Mouse (Mus musculus): ENCODE data around the gene Hp1bp3.

Hp1bp3 gene

DNA sequence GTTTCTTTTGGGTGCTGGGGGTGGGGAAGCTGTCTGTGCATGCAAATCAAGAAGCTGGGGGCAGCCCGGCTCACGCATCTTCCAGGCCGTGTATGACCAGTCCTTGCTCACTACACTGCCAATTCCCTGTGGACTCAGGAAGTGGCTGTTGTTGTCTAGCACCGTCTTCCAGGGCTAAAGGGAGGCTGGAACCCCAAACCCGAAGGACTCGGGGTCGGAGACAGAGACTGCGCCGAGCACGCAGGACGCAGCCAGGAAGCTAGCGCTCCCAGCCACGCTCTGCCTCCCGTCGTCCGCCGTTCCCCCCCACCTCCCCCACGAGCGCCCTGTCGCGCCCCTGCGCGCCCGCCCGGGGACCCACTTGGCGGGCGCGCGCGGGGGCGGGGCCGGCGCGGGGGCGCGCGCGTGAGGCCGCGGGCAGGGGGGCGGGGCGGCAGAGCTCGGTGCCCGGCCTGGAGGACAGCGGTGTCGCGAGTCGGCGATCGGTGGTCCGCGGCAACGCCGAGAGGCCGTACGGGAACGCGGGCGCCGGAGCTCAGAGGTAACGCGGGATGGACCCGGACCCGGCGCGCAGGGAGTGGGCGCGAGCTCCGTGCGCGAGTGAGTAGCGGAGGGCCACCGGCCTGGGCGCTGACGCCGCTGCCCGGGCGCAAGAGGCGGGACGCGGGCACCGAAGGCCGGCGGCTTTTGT, at the start of gene Hp1bp3:
Hp1bp3 (plus strand) TSS at position 97 of the 691 bp plus-strand sequence.
- DNase-seq = peak; percentile 80

- DNase-seq = no peak
Observed at GRCm38 (mm10) chr4:138166519-138166918, 49.6 kb upstream of the Hp1bp3 start.

GRCm38 (mm10) chr4:138168162-138168561, 47.9 kb upstream of the Hp1bp3 start:
- no peak for DNase-seq

DNA sequence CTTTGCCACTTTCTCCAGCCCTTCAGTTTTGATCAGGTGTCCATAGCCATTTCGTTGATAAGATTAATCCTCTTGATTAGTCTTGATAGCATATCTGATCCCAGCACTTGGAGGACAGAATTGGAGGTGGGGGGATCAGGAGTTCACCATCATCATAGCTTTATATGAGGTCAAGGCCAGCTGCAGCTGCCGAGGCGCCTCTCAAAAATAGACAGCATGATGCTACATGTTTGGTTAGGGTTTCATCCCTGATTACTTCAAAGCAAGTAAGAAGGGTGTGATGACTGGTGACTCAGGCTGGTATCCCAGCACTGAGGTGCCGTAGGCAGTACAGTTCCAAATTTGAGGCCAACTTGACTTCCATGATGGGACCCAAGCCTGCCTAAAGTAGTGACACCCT, 46.7 kb upstream of the Hp1bp3 start:
- no peak for DNase-seq

DNA sequence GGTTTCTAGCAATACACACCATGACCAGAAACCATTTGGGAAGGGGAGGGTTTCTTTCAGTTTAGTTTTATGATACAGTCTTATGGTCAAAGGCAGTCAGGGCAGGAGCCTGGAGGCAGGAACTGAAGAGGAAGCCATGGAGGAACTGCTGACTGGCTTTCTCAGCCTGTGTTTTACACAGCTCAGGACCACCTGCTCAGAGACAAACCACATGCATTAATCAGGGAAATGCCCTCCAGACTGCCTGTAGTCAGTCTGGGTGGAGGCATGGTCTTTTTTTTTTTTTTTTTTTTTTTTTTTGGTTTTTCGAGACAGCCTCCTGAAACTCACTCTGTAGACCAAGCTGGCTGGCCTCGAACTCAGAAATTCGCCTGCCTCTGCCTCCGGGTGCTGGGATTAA, 43.4 kb upstream of the Hp1bp3 start:
- no peak for DNase-seq

DNA sequence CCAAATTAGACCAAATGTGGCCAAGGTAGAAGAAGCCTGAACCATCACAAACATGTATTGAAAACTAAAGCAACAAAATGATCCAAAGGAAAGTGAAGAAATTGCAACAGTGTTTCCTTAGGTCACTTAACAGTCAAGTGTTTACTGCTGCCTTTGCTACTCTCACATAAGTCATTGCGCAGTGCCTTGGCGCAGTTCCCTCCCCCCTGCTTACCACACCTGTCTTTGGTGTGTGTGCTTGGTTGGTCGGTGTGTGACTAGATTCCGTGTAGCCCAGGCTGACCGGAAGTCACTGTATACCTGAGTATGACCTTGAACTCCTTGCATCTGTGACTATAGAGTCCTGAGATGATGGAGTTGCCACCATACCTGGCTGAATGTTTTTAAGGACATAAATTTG, 36.7 kb upstream of the Hp1bp3 start:
- DNase-seq = no peak

GRCm38 (mm10) chr4:138180719-138181118, 35.4 kb upstream of the Hp1bp3 start:
- DNase-seq = peak; percentile 15

- DNase-seq = no peak
Observed at GRCm38 (mm10) chr4:138184056-138184455, 32.0 kb upstream of the Hp1bp3 start.

DNA sequence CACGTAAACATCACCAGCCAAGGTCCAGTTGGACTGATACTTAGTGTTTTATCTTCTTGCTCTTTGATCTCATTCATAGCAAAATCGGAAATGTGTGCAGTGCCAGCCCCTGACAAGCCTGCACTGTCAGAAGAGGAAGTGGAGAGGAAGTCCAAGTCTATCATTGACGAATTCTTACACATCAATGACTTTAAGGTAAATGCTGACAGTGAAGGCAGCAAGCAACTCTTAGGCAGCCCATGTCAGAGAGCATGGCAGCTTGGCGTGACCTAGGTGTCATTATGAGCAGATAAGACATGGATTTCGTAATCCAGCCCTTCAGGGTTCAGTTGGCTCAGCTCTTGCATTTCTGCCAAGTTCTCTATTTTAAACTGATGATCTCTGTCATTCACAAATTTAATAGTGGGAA, 31.5 kb upstream of the Hp1bp3 start:
- no peak for DNase-seq

GRCm38 (mm10) chr4:138185961-138186360, 30.1 kb upstream of the Hp1bp3 start:
- no peak for DNase-seq

GRCm38 (mm10) chr4:138187995-138188394, 28.1 kb upstream of the Hp1bp3 start:
- no peak for DNase-seq

- DNase-seq = no peak
Observed at GRCm38 (mm10) chr4:138192561-138192960, 23.5 kb upstream of the Hp1bp3 start.

GRCm38 (mm10) chr4:138200769-138201168, 15.3 kb upstream of the Hp1bp3 start:
- no peak for DNase-seq

DNA sequence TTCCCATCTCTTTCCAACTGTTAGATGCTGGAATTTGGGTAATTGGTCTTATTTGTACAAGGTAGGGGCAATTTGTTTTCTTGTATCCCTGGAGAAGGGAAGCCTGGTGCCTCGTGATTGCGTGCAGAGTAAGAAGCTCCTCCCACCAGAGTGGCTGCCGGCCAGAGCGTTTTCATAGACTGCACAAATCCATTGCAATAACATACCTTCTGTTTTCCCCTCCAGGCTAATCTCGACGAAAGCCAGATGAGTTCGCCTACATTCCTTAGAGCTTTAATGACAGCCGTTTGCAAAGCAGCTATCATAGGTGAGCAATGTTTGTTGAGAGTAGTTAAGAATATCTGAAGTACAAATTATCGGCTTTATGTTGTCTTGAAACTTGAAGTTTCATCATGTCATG, 14.4 kb upstream of the Hp1bp3 start:
- no peak for DNase-seq

DNA sequence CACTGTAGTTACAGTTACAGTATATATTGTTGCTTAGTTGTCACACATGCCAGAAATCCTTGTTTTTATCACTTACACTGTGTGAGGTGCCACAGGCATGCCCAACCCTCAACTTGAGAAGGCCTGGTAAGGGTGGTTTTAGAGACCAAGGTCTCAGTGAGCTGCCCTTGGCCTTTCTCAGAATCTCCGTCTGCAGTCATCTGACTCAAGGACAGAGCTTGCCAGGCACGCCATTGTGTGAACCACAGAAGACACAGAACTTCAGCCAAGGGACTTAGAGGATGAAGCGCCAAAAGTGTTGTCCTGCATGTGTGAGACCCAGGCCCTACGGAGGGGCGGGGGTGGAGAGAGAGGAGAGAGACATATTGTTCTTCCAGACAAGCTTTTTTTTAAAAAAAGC, 6.0 kb upstream of the Hp1bp3 start:
- no peak for DNase-seq

GRCm38 (mm10) chr4:138213861-138214260, 2.2 kb upstream of the Hp1bp3 start:
- no peak for DNase-seq

DNA sequence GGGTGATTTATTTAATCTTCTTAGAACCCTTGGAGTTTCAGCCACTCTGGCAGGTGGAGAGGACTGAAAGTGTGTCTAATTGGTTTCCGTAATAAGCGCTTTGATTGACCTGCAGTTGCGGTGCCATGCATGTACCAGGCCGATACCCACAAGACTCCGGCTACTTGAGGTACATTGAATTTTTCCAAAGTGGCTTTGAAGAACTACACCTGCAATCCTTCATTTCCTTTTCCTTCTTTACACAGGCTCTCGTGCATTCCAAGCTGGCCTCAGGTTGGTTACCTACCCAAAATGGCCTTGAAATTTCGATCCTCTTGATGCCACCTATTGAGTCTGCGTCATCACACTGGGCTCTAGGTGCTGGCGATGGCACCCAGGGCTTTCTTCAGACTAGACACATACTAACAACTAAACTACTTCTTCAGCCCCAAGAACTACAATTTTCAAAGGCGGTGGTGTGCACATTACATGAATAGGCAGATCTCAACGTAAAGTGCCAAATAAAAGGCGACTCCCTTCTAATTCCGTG, 361 bp upstream of the Hp1bp3 start:
- DNase-seq = peak; percentile 36

DNA sequence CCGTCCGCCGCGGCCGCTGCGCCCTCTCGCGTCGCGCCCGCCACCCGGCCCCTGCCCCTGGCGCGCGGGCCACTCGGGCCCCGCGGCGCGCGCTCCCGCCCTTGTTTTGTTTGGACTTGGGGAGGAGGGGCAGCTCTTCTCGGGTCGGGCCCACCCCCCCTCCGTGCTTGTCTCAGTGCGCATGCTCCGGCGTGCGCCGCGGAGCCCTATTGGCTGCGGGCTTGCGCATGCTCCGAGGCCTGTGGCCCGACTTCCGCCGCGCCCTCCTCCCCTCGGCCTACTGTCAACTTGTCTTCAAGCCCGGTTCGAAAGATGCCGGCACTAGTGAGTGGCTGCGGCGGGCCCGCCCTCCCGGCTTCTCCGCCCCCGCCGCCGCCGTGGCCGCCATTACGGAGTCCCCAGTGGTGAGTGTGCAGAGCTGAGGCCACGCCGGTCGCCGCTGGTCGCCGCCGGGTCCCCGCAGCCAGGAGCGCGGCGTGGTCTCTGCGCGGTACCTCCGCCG, 846 bp downstream of the Hp1bp3 start:
- DNase-seq = peak; percentile 98

DNA sequence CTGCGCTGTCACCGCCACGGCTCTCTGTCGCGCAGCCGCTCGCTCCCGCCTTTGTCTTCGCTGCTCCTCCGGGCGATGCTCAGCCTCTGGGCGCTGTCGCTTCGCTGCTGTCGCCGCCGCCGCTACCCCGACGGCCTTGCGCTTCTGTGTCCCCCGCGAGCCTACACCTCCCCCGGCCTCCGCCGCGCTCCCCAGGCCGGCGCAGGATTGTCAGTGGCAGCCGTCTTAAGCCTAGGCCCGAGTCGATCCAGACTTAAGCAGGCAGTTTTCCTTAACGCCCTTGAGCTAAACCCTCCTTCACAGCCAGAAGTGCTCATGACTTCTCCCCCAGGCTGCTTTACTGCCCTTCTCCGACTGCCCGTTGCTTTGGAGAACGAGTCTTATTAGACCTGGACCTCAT, 1.3 kb downstream of the Hp1bp3 start:
- peak; percentile 40 for DNase-seq

DNA sequence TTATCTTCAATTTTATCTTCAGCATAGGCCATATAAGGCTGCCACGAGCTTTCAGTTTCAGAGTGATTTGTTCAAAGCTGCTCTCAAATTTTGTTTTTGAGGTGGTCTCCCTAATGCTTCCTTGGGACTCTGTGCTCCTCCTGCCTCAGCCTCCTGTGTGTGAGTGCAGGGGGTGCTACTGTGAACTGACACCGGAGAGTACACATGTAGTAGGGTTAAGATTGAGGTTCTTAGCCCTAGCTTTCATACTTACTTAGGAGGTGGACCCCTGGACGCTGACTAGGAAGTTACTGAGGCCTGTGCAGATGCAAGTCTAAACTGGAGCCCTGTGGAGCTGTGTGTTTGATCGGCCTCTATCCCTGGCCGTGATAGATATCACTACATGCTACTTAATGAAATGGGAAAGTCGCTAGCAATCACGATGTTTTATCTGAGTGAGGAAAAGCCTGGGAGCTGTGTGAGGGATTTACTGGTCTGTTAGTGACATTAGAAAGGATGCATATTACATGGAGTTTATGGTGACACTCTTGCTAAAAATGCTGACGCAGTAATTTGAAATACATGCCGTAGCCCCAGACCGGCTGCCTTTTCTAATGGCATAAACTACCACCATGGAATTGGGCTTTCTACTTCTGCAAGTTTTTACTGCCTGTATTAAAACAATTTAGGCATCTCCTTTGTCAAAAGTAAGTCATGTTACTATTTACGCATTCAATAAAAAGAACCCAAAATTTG, 2.0 kb downstream of the Hp1bp3 start:
- no peak for DNase-seq

DNA sequence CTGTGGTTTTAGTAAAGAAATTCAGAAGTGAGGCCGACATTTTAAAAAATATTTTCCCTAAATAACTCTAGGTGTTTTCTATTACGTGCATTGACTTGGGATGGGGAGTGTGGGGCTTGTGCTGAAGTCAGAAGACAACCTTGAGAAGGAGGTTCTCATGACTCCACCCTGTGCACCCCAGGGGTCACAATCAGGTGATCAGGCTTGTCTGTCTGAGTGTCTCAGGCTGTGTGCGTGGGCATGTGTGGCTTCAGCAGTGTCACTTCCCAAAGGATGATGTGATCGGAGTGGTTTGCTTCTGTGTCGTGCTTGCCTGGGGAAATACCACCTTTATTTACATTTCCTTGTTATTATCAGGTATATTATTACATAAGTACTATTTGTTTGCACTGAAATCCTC, 3.2 kb downstream of the Hp1bp3 start:
- no peak for DNase-seq

DNA sequence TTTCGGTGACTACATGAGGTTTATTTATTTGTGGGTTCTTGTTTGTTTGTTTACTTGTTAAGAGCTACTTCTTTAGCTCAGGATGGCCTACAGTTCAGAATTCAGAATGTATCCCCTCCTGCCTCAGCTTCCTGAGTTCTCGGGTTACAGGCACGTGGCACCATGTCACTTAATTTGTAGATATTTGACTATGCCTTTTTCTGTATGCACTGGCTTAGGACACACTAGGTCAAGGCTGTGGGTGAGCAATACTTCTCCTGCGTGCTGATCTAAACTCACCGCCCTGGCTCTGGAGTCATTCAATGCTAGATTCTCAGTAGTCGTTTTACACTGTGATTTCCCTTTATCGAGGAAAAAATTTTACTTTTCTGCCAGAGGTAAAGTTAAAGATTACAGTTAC, 4.7 kb downstream of the Hp1bp3 start:
- no peak for DNase-seq

DNA sequence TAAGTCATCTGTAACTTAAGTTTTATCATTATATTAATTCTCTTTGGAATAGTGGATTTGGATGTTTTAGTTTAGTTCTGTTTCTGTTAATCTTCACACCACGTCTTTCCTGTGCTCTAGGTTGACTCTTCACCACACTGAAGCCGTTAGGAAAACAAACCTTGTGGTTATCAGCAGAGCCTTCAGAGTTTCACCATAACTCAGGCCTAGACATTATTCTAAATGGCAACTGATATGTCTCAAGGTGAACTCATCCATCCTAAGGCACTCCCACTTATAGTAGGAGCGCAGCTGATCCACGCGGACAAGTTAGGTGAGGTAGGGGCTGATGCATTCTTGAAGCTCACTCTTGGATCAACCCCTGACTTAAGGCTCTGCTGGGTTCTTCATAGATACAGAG, 5.3 kb downstream of the Hp1bp3 start:
- no peak for DNase-seq

DNA sequence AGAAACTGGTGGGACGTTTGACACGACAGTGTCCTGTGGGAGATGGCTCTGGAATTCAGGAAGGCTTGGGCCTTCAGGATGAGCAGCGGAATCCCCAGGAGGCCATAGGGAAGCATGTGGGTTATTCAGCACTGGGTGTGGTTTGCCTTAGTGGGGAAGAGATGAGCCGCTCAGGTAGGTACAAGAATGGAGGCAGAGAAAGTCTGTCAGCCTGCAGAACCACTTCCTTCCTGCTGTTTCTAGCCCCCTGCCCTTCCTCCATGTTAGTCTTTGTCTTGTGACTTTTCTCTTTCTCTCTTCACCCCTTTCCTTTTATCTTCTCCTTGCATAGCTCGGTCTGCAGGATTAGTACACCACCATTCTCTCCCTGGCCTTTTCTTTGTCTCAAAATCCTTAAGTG, 6.3 kb downstream of the Hp1bp3 start:
- DNase-seq = no peak
